Mouse (Mus musculus): ENCODE results near the gene Sept1.

DNA sequence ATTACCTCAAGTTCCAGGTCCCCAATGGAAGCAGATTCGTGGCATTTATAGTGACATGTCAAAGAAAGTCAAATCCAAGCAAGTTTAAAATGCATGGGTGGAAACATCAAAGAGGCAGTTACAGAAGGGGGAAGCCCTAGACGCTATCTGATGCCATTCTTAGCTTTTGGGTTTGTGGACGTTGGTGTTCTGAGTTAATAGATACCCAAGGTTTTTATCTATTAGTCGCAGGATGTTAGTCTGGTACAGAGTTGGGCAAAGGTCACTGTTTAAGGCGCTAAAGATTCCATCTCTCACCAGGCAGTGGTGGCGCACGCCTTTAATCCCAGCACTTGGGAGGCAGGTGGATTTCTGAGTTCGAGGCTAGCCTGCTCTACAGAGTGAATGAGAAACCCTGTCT lies 49.6 kb downstream of the Sept1 start:
- TF ChIP-seq POLR2A (IDR thresholded peaks at IDR 0.05; ENCODE audit: control insufficient read depth, extremely low read depth, insufficient read depth, low read length, poor library complexity), result no peak
- TF ChIP-seq CTCF (IDR thresholded peaks at IDR 0.05; ENCODE audit: borderline replicate concordance, control insufficient read depth, extremely low read depth, insufficient read depth, low read length, poor library complexity), result no peak
